Mouse (Mus musculus): Measurements from ENCODE around the gene Agtpbp1.

DNA sequence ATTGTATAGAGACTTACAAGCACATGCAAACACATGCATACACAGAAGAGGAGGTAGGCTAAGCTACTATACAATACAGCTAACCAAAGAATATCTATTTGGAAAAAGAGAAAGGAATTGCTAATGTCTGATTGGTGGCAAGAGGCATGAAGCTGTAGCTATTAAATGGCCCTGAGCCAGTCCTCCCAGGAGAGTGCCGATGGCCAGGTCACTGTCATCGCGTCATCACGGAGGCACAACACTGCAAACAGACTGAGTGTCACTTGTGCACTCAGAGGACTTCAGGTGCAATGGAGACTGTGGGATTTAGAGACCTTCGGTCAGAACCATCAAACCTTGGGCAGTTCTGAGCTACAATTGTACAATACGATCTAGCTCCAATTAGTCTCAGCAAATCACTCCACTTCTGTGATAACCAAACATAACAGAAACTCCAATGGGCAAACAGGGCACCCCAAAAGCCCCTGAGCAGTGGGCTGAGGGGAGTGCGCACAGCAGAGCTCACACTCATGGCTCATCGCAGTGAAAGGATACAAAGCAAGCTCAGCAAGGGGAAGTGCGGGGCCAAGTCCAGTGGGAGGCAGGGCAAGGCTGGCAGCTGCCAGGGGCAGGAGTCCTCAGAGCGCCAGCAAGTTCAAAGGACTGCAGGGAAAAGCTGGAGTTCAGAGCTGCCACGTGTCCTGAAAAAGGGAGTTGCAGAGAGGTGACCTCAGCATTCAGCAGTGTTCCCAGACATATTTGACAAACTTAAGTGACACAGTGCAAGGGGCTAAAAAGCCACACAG lies 130.8 kb downstream of the Agtpbp1 start:
- TF ChIP-seq CTCF (IDR thresholded peaks at IDR 0.05; ENCODE audit: borderline replicate concordance, insufficient read depth, low read depth, low read length) (no peak), POLR2A (IDR thresholded peaks at IDR 0.05; ENCODE audit: borderline replicate concordance, insufficient read depth, low read length) (no peak)

Measured in cerebellum, adult 2 months (tissue).